Mouse (Mus musculus): ENCODE results near the gene Ctsa. TPM values are rescaled to one million over a fixed set of nuclear protein-coding genes. Genes with fewer than 3 reads are reported as not detected.
"Not testable (repeated sequence)": the region's sequence is repeated elsewhere in the genome, so short reads cannot be mapped to it uniquely, and the experiment has no call there.

Ctsa gene
- polyA plus RNA-seq, 1 experiment from 2014 or later, result 138 TPM

DNA sequence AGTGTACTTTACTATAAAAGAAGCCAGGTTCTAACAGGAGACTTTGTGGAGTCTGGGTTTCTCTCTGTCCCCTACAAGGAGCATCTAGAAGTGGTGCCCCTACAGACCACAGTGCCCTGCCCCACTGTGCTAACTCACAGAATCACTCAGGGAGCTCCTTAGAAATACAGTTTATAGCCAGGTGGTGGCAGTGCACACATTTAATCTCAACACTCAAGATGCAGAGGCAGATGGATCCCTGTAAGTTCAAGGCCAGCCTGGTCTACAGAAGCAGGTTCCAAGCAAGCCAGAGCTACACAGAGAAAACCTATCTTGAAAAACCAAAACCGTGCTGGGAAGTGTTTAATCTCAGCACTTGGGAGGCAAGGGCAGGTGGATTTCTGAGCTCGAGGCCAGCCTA, 38.9 kb upstream of the Ctsa start:
- Histone ChIP-seq H3K9me3 (no peaks in the 10 kb centered on the region), H3K27ac (peak overlapping the region; percentile 77), H3K4me1 (peaks cover 25% of the 10 kb centered on the region), H3K4me3 (no peak overlapping the region), H3K36me3 (peaks cover 79% of the 10 kb centered on the region), H3K27me3 (ENCODE audit: insufficient read depth, poor library complexity, severe bottlenecking) (no peaks in the 10 kb centered on the region)
- WGBS, result 81% methylated on average over 2 of the region's 2 CpGs
- DNase-seq (ENCODE audit: low spot score), result no peak

DNA sequence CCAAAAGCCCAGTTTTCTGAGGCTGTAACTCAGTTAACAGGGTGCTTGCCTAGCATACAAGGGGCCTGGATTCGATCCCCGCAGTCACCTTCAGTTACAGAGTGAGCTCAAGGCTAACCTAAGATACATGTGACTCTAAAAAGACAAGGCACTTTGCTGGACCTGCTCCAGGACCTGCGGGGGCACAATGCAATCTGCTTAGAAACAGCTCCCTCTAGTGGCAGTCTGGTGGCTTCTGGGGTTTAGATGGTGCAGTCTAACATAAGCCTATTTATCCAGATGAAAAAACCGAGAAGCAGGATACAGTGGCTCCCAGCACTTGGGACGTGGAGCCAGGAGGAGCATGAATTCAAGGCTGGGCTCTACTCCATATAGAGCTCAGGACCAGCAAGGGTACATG, 38.4 kb upstream of the Ctsa start:
- H3K9me3 ChIP-seq, result no peaks in the 10 kb centered on the region
- H3K36me3 ChIP-seq, result peaks cover 81% of the 10 kb centered on the region
- H3K27me3 ChIP-seq (ENCODE audit: insufficient read depth, poor library complexity, severe bottlenecking), result no peaks in the 10 kb centered on the region
- WGBS, result 41% methylated on average over 5 of the region's 5 CpGs
- H3K4me1 ChIP-seq, result peaks cover 22% of the 10 kb centered on the region
- peak; percentile 89 for DNase-seq (ENCODE audit: low spot score)
- no peak overlapping the region for H3K27ac ChIP-seq
- H3K4me3 ChIP-seq, result no peak overlapping the region

DNA sequence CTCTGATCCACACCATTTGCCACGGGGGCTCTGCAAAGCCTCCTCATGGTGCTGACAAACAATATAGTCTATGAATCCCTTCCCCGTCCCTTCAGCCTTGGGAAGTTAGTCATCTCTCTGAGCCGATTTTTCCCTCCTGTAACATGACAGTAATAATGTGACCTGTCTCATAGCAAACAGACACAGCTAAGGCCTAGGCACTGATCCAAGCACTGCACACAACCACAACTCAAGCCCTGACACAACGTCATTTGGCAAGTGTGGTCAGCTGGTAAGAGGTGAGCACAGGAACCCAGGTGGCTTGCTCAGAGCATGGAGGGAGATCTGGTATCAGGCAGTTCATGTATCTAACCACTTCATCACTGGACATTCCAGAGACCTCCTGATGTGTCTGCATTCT, 36.8 kb upstream of the Ctsa start:
- no peak for DNase-seq (ENCODE audit: low spot score)
- Histone ChIP-seq H3K4me1 (peaks cover 22% of the 10 kb centered on the region), H3K27ac (no peak overlapping the region), H3K4me3 (no peak overlapping the region), H3K9me3 (no peaks in the 10 kb centered on the region), H3K36me3 (peaks cover 83% of the 10 kb centered on the region), H3K27me3 (ENCODE audit: insufficient read depth, poor library complexity, severe bottlenecking) (no peaks in the 10 kb centered on the region)
- WGBS, result 89% methylated on average over 4 of the region's 4 CpGs

DNA sequence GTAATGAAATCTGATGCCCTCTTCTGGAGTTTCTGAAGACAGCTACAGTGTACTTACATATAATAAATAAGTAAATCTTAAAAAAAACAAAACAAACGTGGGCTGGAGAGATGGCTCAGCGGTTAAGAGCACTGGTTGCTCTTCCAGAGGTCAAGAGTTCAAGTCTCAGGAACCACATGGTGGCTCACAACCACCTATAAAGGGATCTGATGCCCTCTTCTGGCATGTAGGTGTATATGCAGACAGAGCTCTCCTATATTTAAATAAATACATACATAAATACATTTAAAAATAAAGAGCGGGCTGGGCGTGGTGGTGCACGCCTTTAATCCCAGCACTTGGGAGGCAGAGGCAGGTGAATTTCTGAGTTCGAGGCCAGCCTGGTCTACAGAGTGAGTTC, 34.1 kb upstream of the Ctsa start:
- Histone ChIP-seq H3K4me1 (peaks cover 14% of the 10 kb centered on the region), H3K36me3 (peaks cover 80% of the 10 kb centered on the region)
- not testable (repeated sequence) for DNase-seq (ENCODE audit: low spot score); H3K27me3 ChIP-seq (ENCODE audit: insufficient read depth, poor library complexity, severe bottlenecking); H3K9me3 ChIP-seq; H3K4me3 ChIP-seq; H3K27ac ChIP-seq
- 80% methylated on average over 6 of the region's 6 CpGs for WGBS

DNA sequence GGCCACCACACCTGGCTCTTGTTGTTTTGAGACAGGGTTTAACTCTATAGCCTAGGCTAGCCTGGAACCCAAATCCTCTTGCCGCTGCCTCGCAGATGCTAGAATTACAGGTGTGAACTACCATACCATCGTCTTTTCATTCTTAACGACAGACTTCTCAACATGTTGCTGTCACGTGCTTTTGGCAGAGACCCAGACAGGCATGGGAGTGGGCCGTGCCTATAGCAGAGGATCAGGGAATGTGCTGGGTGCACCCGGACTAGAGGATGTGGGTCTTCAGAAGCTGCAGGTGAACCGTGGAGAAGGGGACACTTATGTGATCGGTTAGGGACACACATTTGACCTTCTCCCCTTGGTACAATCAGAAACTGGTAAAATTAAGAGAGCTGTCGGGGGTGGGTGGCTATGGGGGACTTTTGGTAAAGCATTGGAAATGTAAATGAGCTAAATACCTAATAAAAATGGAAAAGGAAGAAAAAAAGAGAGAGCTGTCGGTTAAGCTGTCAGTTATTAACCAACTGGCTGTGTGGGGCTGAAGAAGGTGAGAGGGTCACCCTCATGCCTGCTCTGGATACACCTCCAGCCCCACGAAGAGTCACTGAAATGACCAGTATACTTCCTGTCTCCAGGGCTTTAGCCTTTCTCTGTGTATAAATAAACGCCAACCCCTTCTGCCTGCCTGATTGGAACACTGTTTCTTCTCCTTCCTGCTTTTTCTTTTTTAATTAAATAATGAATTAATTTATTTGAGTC, 32.2 kb upstream of the Ctsa start:
- Histone ChIP-seq H3K36me3 (peaks cover 69% of the 10 kb centered on the region), H3K4me1 (peaks cover 16% of the 10 kb centered on the region), H3K9me3 (no peaks in the 10 kb centered on the region), H3K4me3 (no peak overlapping the region), H3K27ac (no peak overlapping the region), H3K27me3 (ENCODE audit: insufficient read depth, poor library complexity, severe bottlenecking) (no peaks in the 10 kb centered on the region)
- 87% methylated on average over 13 of the region's 13 CpGs for WGBS
- DNase-seq (ENCODE audit: low spot score), result no peak

DNA sequence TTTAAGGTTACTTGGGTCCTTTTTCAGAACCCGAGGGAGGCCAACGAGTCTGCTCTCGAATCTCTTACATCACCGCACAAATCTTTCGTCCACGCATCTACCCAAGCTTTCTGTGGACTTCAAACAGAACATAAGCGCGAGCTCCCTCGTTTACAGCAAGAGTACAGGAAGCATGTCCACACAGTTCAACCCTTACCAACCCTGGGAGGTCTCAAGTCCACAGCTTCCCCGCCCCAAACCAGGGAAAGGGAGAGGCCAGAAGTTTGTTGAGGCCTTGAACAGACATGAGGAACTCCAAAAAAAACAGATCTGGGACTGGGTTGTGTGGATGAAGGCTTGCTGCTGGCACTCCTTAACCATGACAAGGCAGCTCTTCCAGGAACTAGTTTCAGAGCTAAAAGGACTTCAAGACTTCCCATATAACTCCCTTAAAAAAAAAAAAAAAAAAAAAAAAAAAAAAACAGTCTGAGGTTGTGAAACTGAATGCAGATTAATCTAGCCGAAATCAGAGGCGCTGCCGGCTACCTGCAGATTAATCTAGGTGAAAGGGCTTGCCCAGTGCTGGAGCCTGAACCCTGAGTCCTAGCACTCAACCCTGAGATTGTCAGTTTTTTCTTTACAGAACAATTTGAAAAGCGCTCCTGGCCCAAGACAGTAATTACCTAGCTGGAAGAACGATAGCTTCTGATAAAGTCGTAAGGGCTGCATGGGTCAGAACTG, 29.3 kb upstream of the Ctsa start:
- WGBS, result 90% methylated on average over 16 of the region's 16 CpGs
- H3K9me3 ChIP-seq, result no peaks in the 10 kb centered on the region
- H3K4me3 ChIP-seq, result peak overlapping the region; percentile 89
- H3K27me3 ChIP-seq (ENCODE audit: insufficient read depth, poor library complexity, severe bottlenecking), result no peaks in the 10 kb centered on the region
- peaks cover 22% of the 10 kb centered on the region for H3K4me1 ChIP-seq
- H3K36me3 ChIP-seq, result peaks cover 45% of the 10 kb centered on the region
- peak overlapping the region; percentile 94; the same call in 1 of the 2 replicates for H3K27ac ChIP-seq
- no peak for DNase-seq (ENCODE audit: low spot score)

DNA sequence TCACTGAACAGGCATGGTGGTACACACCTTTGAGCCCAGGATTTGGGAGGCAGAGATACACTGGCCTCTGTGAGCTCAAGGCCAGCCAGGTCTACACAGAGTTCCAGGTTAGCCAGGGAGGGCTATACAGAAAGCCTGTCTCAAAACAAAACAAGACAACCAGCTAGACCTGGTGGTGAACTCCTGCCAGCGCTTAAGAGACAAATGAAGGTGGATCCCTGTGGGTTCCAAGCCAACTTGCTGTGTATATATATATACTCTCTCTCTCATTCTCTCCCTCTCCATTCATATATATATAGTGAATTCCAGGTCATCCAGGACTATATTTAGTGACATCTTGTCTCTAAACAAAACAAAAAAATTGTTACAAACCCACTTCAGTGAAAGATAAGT, 28.8 kb upstream of the Ctsa start:
- H3K27me3 ChIP-seq (ENCODE audit: insufficient read depth, poor library complexity, severe bottlenecking), result no peaks in the 10 kb centered on the region
- WGBS, result 56% methylated on average over 1 of the region's 1 CpGs
- H3K9me3 ChIP-seq, result no peaks in the 10 kb centered on the region
- H3K27ac ChIP-seq, result peak overlapping the region; percentile 94
- H3K4me3 ChIP-seq, result peak overlapping the region; percentile 89
- H3K36me3 ChIP-seq, result peaks cover 46% of the 10 kb centered on the region
- H3K4me1 ChIP-seq, result peaks cover 22% of the 10 kb centered on the region
- DNase-seq (ENCODE audit: low spot score), result no peak

DNA sequence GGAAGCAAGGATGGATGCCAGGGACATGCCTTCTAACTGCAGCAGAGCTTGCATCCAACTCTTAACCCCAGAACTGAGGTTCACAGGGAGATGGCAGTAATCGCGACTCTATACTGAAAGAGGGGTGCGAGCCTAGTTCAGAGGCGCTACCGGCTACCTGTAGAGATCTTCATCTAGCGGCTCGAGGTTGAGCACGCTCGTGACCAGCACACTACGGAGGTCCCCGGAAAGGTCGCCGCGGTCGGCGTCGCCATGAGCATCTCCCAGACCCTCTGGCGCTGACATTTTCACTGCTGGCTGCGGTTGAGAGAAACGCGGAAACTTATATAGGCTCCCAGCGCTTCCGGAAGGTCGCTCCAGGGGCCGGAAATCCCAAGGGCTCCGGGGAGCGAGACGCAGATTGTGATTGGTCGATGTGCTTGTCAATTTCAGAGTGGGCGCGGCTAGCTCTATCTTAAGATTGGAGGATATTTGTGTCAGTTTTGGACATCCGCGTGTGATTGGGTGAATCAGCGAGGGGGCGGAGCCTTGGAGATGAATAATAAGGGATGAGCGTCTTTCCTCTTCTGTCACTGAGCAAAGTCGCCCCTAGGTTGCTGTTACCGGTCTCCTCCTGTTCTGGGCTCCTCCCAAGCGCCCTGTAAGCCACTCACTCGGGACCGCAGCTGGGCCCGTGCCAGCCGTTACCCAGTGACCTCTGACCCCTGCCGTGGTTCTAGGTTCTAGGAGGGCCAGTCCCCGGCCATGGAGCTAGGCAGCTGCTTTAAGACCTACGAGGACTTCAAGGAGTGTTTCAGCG, 27.9 kb upstream of the Ctsa start, which contains the start of the genes Acot8 and Zswim3:
Gene Acot8 (minus strand): TSS at position 350 of the 799 bp plus-strand sequence.
Gene Zswim3 (plus strand): TSS at position 566 of the 799 bp plus-strand sequence.
- peaks cover 43% of the 10 kb centered on the region for H3K36me3 ChIP-seq

DNA sequence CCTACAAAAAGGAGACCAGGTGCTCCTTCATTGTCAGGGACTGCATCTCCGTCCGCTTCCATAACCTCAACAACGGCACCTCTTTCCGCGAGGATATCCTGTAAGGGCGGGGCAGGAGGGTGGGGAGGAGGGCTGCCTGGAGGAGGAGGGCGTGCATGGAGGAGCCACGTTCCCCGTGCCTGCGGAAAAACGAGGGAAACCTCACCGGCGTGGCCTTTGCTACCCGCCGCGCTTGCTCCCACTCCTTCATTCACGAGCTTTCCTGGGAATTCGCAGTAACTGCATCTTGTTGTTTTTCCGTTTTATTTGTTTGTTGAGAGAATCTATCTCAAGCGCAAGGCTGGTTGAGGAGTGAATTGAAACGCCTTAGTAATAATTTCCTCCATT, 27.3 kb upstream of the Ctsa start:
- H3K27me3 ChIP-seq (ENCODE audit: insufficient read depth, poor library complexity, severe bottlenecking), result no peaks in the 10 kb centered on the region
- peaks cover 37% of the 10 kb centered on the region for H3K36me3 ChIP-seq
- peaks cover 22% of the 10 kb centered on the region for H3K4me1 ChIP-seq
- peak overlapping the region; percentile 94 for H3K27ac ChIP-seq
- DNase-seq (ENCODE audit: low spot score), result no peak
- WGBS, result 1% methylated on average over 21 of the region's 21 CpGs
- H3K4me3 ChIP-seq, result peak overlapping the region; percentile 89
- H3K9me3 ChIP-seq, result no peaks in the 10 kb centered on the region

More for the DNA sequence above, 27.9 kb upstream of the Ctsa start, which contains the start of the genes Acot8 and Zswim3:
- H3K4me3 ChIP-seq, result peak within 1 kb of the TSS; percentile 89
- H3K4me1 ChIP-seq, result peaks cover 22% of the 10 kb centered on the region
- H3K9me3 ChIP-seq, result no peaks in the 10 kb centered on the region
- peak; percentile 98 for DNase-seq (ENCODE audit: low spot score)
- no peaks in the 10 kb centered on the region for H3K27me3 ChIP-seq (ENCODE audit: insufficient read depth, poor library complexity, severe bottlenecking)
- peak within 1 kb of the TSS; percentile 94 for H3K27ac ChIP-seq
- under 1% methylated on average over 47 of the region's 47 CpGs for WGBS

DNA sequence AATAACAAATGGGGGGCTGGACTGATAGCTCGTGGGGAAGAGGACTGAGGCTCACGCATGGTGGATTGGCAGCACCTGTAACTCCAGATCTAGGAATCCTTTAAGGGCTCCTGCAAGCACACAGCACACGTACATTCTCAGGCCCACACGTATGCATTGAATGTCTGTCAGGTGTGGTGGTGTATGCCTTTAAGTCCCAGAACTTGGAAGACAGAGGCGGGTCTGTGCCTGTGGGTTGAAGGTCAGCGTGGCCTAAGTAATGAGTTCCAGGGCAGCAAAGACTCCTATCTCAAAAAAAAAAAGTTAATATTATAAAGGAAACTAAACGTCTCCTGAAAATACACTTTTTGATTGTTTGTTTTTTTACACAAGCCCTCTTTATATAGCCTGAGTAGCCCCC, 26.1 kb upstream of the Ctsa start:
- Histone ChIP-seq H3K36me3 (peaks cover 25% of the 10 kb centered on the region), H3K9me3 (no peaks in the 10 kb centered on the region)
- WGBS, result 74% methylated on average over 7 of the region's 7 CpGs

DNA sequence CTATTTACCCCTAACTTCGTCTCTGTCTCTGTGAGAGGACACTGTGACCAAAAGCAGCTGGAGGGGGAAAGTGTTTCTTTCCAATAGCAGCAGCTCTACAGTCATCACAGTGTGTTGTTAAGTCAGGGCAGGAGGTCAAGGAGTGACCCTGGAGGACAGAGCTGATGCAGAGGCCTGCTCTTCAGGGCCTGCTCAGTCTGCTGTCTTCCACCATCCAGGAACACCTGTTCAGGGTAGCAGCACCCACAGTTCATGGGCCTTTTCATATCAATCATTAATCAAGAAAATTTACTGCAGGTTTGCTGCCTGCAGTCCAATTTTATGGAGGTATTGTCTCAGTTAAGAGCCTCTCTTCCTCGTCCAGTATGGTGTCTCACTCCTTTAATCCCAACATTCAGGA, 19.1 kb upstream of the Ctsa start:
- 73% methylated on average over 2 of the region's 2 CpGs for WGBS
- H3K9me3 ChIP-seq, result no peaks in the 10 kb centered on the region
- DNase-seq (ENCODE audit: low spot score), result no peak
- no peak overlapping the region for H3K4me3 ChIP-seq
- peaks cover 16% of the 10 kb centered on the region for H3K36me3 ChIP-seq
- H3K4me1 ChIP-seq, result peaks cover 21% of the 10 kb centered on the region
- H3K27me3 ChIP-seq (ENCODE audit: insufficient read depth, poor library complexity, severe bottlenecking), result no peaks in the 10 kb centered on the region
- no peak overlapping the region for H3K27ac ChIP-seq

More for the DNA sequence above, 26.1 kb upstream of the Ctsa start:
- peaks cover 22% of the 10 kb centered on the region for H3K4me1 ChIP-seq
- no peaks in the 10 kb centered on the region for H3K27me3 ChIP-seq (ENCODE audit: insufficient read depth, poor library complexity, severe bottlenecking)
- no peak overlapping the region for H3K27ac ChIP-seq
- no peak for DNase-seq (ENCODE audit: low spot score)
- no peak overlapping the region for H3K4me3 ChIP-seq

DNA sequence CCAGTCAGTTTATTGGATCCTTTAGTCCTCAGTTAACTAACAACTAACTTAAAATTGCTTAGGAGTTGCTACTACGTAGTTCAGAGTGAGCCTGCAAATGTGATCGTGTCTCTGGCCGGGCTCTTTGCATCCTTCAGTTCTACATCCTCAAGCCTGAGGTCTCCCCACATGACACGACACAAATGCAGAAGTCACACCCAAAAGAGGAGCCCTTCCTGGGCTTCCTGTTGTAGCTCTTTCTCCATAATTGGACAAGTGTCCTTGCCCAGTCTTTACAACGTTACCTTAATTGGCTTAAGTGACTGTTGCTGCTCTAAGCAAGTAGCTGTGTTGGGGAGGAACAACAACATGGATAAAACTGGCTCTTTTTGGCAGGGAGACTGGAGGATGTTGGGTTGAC, 17.3 kb upstream of the Ctsa start:
- DNase-seq (ENCODE audit: low spot score), result no peak
- H3K4me3 ChIP-seq, result no peak overlapping the region
- H3K27ac ChIP-seq, result peak overlapping the region; percentile 29; the same call in 1 of the 2 replicates
- H3K9me3 ChIP-seq, result no peaks in the 10 kb centered on the region
- no peaks in the 10 kb centered on the region for H3K27me3 ChIP-seq (ENCODE audit: insufficient read depth, poor library complexity, severe bottlenecking)
- peaks cover 16% of the 10 kb centered on the region for H3K36me3 ChIP-seq
- H3K4me1 ChIP-seq, result peaks cover 21% of the 10 kb centered on the region
- WGBS, result 73% methylated on average over 5 of the region's 5 CpGs

Data from heart, embryonic 10.5 days (tissue).